Mouse (Mus musculus) intestine, embryonic 16.5 days (tissue): ENCODE measurements around the gene Prr3. TPM values are rescaled to one million over a fixed set of nuclear protein-coding genes. Genes with fewer than 3 reads are reported as not detected.
A peak's percentile ranks its signal among the peaks of the same experiment; 100 is the strongest.
"Not testable (repeated sequence)": the region's sequence is repeated elsewhere in the genome, so short reads cannot be mapped to it uniquely, and the experiment has no call there.

ENCODE experiments used
- ATAC-seq: fragments of 200-750 bp; cut with Nextera tagmentation; 2 replicates; pipeline ENCODE4 v1.8.0; 2017; ENCODE audit warnings: moderate TSS enrichment, moderate library complexity
- H3K27ac ChIP-seq: fragments of 300-500 bp; sonication (generic); 2 replicates; pipeline ENCODE4 v1.5.1; 2014; ENCODE audit warnings: mild to moderate bottlenecking, low read length
- H3K27me3 ChIP-seq: fragments of 300-500 bp; sonication (generic); replicated peaks from 2 replicates; pipeline ENCODE4 v1.6.1; 2014; ENCODE audit warnings: low read length, control low read depth, mixed read lengths; ENCODE audit not compliant: control insufficient read depth, insufficient read depth
- H3K36me3 ChIP-seq: fragments of 300-500 bp; sonication (generic); 2 replicates; pipeline ENCODE4 v1.6.1; 2014; ENCODE audit warnings: low read length, control low read depth; ENCODE audit not compliant: control insufficient read depth, insufficient read depth
- H3K4me1 ChIP-seq: fragments of 300-500 bp; sonication (generic); 2 replicates; pipeline ENCODE4 v1.6.1; 2014; ENCODE audit warnings: low read length, control low read depth, mixed read lengths; ENCODE audit not compliant: control insufficient read depth, insufficient read depth
- H3K4me2 ChIP-seq: fragments of 300-500 bp; sonication (generic); 2 replicates; pipeline ENCODE4 v1.6.1; 2014; ENCODE audit warnings: low read depth, low read length, control low read depth
- H3K4me3 ChIP-seq: fragments of 300-500 bp; sonication (generic); 2 replicates; pipeline ENCODE4 v1.5.1; 2014; ENCODE audit warnings: mild to moderate bottlenecking, low read length
- H3K9ac ChIP-seq: fragments of 300-500 bp; sonication (generic); 2 replicates; pipeline ENCODE4 v1.6.1; 2014; ENCODE audit warnings: low read depth, low read length
- H3K9me3 ChIP-seq: fragments of 300-500 bp; sonication (generic); 2 replicates; pipeline ENCODE4 v1.6.1; 2016; ENCODE audit warnings: low read length, control low read depth; ENCODE audit not compliant: control insufficient read depth
- WGBS: fragments of 180-500 bp; shearing (Covaris S2); extraction: QIAGEN DNeasy Blood & Tissue Kit; methylation state at CpG from one replicate; pipeline ENCODE4 v1.1.7; 2014; 5-methylcytosine and 5-hydroxymethylcytosine counted together
- polyA plus RNA-seq: library from polyadenylated mRNA; unstranded; fragments of >200 nt; fragmentation: Nextera tagmentation; extraction: Ambion mirVana; gene quantifications from 2 replicates; pipeline ENCODE4 v1.2.1, GENCODE M21; 2015

The Prr3 gene
- polyA plus RNA-seq, 1 experiment from 2014 or later, result 25.9 TPM

- no peak overlapping the region for H3K4me3 ChIP-seq
- WGBS, result 95% methylated on average over 15 of the region's 15 CpGs
- peaks cover 49% of the 10 kb centered on the region for H3K36me3 ChIP-seq
- H3K4me2 ChIP-seq, result no peak overlapping the region
- H3K9ac ChIP-seq, result no peak overlapping the region
- no peaks in the 10 kb centered on the region for H3K4me1 ChIP-seq
- no peak overlapping the region for H3K27ac ChIP-seq
- H3K27me3 ChIP-seq, result no peaks in the 10 kb centered on the region
- ATAC-seq, result no peak
- H3K9me3 ChIP-seq, result no peaks in the 10 kb centered on the region
Measured at GRCm38 (mm10) chr17:35958533-35959223, 21.4 kb downstream of the Prr3 start.

DNA sequence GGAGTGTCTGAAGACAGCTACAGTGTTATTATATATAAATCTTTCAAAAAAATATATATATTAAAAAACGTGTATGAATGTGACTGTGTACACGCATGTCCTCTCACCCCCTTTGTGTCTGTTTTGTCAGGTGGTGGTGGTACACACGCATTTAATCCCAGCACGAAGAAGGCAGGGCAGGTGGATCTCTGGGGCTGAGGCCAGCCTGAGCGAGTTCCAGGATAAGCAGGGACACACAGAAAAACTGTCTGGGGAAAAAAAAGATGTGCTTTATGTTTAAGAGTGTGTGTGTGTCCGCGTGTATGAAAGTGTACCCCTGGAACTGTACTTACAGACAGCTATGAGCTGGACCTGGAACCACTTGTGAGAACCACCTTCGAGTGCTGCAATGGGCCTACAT lies 25.4 kb downstream of the Prr3 start:
- ATAC-seq, result no peak
- no peak overlapping the region for H3K4me2 ChIP-seq
- no peaks in the 10 kb centered on the region for H3K9me3 ChIP-seq
- no peaks in the 10 kb centered on the region for H3K27me3 ChIP-seq
- no peak overlapping the region for H3K9ac ChIP-seq
- 77% methylated on average over 8 of the region's 8 CpGs for WGBS
- H3K4me3 ChIP-seq, result no peak overlapping the region
- no peak overlapping the region for H3K27ac ChIP-seq
- peaks cover 28% of the 10 kb centered on the region for H3K36me3 ChIP-seq
- no peaks in the 10 kb centered on the region for H3K4me1 ChIP-seq

DNA sequence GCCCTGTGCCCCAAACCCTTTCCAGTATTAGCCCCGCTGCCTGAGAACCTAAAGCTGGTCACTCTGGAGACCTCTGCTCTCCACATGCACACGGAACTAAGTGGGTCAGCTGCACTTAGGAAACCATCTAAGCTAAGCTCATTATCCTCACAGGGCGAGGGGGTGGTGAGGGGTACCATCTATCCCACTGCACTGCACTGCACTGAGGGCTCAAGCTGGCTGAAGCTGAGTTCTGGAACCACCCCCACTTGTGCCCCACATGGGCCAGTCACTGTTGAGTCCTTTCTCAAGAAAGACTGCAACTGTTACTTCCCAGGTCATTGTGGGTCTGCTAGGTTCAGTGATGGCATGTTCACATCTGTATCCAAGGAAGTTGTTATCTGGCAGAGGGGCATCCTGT lies 27.5 kb downstream of the Prr3 start:
- not testable (repeated sequence) for H3K27me3 ChIP-seq, H3K9ac ChIP-seq, H3K4me2 ChIP-seq, H3K9me3 ChIP-seq, H3K4me3 ChIP-seq, H3K27ac ChIP-seq, ATAC-seq, H3K4me1 ChIP-seq
- H3K36me3 ChIP-seq, result peaks cover 11% of the 10 kb centered on the region
- WGBS, result 93% methylated on average over 2 of the region's 3 CpGs

GRCm38 (mm10) chr17:35950946-35951345 lies 29.1 kb downstream of the Prr3 start:
- H3K9ac ChIP-seq, H3K27me3 ChIP-seq, ATAC-seq, H3K27ac ChIP-seq, H3K36me3 ChIP-seq, H3K9me3 ChIP-seq, H3K4me2 ChIP-seq, H3K4me1 ChIP-seq, H3K4me3 ChIP-seq: not testable (repeated sequence)

GRCm38 (mm10) chr17:35939941-35940340 lies 40.1 kb downstream of the Prr3 start:
- Histone ChIP-seq H3K9ac (no peak overlapping the region), H3K9me3 (no peaks in the 10 kb centered on the region), H3K4me2 (no peak overlapping the region), H3K27ac (no peak overlapping the region), H3K4me1 (no peaks in the 10 kb centered on the region), H3K4me3 (no peak overlapping the region), H3K36me3 (no peaks in the 10 kb centered on the region), H3K27me3 (no peaks in the 10 kb centered on the region)
- 58% methylated on average over 1 of the region's 1 CpGs for WGBS
- ATAC-seq, result no peak

- H3K4me1 ChIP-seq, result no peaks in the 10 kb centered on the region
- ATAC-seq, result no peak
- H3K27me3 ChIP-seq, result no peaks in the 10 kb centered on the region
- no peak overlapping the region for H3K4me3 ChIP-seq
- no peak overlapping the region for H3K9ac ChIP-seq
- no peak overlapping the region for H3K27ac ChIP-seq
- WGBS, result 49% methylated on average over 2 of the region's 2 CpGs
- no peaks in the 10 kb centered on the region for H3K36me3 ChIP-seq
- no peak overlapping the region for H3K4me2 ChIP-seq
- no peaks in the 10 kb centered on the region for H3K9me3 ChIP-seq
Measured at GRCm38 (mm10) chr17:35939108-35939507, 40.9 kb downstream of the Prr3 start.

- Histone ChIP-seq H3K9ac (no peak overlapping the region), H3K27me3 (no peaks in the 10 kb centered on the region), H3K9me3 (no peaks in the 10 kb centered on the region), H3K27ac (no peak overlapping the region), H3K4me1 (no peaks in the 10 kb centered on the region), H3K4me2 (no peak overlapping the region), H3K36me3 (no peaks in the 10 kb centered on the region), H3K4me3 (no peak overlapping the region)
- 40% methylated on average over 2 of the region's 2 CpGs for WGBS
- peak; percentile 46; the same call in 1 of the 2 replicates for ATAC-seq
Measured at GRCm38 (mm10) chr17:35937700-35938348, 42.2 kb downstream of the Prr3 start.

DNA sequence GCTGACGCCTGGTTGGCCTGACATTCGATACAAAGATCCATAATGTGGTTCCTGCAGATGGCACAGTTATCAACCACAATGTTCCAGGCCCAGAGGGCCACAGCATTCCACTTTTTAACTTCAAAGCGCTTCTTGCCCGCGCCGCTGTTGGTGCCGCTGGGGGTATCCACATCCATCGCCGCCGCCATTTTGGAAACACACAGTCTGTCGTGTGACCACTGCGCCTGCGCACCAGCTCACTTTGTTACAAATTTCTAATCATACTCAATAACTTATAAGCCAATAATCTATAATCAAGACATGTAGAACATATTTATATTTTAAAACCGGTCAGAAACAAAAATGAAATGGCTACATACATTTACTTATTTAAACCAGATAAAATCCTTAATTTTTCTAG lies 44.3 kb downstream of the Prr3 start:
- not testable (repeated sequence) for H3K4me2 ChIP-seq, H3K36me3 ChIP-seq, H3K27ac ChIP-seq, H3K4me3 ChIP-seq, H3K27me3 ChIP-seq, H3K9me3 ChIP-seq, H3K4me1 ChIP-seq, ATAC-seq, H3K9ac ChIP-seq
- WGBS, result 88% methylated on average over 14 of the region's 14 CpGs

DNA sequence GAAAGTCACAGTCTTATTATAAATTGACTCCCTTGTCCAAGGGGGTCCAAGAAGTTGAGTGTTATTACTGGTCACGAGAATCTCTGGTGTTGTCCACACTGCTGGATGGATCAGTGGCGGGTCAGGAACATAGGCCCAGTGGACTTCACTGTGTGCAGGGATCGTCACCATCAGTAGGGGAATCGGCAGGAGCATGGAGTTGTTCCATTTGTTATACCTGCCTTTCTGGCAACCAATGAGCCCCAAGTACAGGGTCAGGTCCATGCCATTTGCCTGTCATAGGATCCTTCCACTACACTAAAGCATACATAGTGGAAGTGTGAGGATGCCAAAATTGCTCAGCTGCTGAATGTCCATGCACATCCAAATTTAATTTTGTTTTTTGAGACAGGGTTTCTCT lies 47.4 kb downstream of the Prr3 start:
- Histone ChIP-seq H3K9ac (no peak overlapping the region), H3K4me3 (no peak overlapping the region), H3K4me2 (no peak overlapping the region), H3K4me1 (no peaks in the 10 kb centered on the region), H3K36me3 (peaks cover 19% of the 10 kb centered on the region; the same call in 1 of the 2 replicates), H3K27me3 (no peaks in the 10 kb centered on the region), H3K27ac (no peak overlapping the region), H3K9me3 (no peaks in the 10 kb centered on the region)
- WGBS, result 88% methylated on average over 4 of the region's 4 CpGs
- ATAC-seq, result no peak
